Mouse (Mus musculus) kidney, postnatal 10 days (tissue): Measurements from ENCODE around the gene Gm11555.
"Not testable (repeated sequence)": the region's sequence is repeated elsewhere in the genome, so short reads cannot be mapped to it uniquely, and the experiment has no call there.

ENCODE experiments used
- DNase-seq: peaks from one replicate; pipeline ENCODE4 v3.0.0; 2021; ENCODE audit warnings: mixed read lengths

Gene Gm11555

DNA sequence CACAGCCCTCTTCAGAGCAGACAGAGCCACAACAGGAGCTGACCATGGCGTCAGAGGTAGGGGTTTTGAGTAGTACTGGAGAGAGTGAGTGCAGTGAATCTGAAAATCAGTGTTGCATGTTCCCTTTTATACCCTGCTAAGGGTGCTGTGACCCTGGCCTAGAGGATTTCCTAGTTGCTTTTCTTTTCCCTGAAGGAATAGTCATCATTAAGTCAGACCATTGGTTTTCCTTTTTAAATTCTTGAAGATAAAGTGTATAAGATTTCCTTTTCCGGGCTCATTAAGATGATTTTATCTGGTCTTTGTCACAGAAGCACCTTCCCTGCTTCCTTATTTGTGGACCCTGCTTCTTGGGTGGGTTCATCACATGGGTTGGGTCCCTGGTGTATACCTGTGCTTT is at the start of gene Gm11555:
Gene Gm11555, minus strand, starts transcription at position 101 of the 400 bp plus-strand sequence.
- DNase-seq, result no peak

GRCm38 (mm10) chr11:99690463-99690862 is 40.4 kb upstream of the Gm11555 start, which contains the start of gene Gm14190:
Gene Gm14190 (minus strand): TSS chr11:99690740.
- no peak for DNase-seq

GRCm38 (mm10) chr11:99685235-99685634 is 35.2 kb upstream of the Gm11555 start:
- DNase-seq, result not testable (repeated sequence)

DNA sequence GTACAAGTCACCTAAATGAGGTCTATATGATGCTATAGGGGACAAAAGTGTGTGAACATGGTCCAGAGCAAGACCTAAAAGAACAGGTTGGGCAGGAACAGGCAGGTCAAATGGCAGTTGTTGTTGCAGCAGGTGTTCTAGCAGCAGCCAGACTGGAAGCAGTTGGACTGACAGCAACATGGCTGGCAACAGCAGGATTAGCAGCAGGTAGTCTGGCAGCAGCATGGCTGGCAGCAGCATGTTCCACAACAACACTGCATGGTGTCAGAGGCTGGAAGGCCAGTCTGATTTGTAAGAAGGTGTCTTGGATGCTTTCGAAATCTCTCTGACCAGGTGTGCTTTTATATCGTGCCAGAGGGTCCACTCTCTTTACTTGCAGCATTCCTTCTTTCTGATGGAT is 33.4 kb upstream of the Gm11555 start:
- DNase-seq, result no peak

DNA sequence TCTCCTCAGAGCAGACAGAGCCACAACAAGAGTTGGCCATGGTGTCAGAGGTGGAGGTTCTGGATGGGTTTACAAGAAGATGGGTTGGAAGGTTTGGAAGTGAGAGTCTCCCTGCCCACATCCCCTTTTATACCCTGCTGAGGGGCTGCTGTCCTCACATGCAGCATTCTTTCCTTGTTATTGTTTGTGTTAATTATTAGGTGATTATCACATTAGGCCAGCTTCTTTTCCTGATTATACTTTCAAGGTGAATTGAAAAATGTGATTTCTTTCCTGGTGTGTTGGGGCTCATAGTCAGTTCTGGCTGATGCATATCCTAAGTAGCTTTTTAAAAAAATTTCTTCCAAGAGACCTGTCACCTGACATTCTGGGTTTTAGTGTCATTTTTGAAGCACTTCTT is 15.8 kb upstream of the Gm11555 start, which contains the start of gene Krtap4-6:
Gene Krtap4-6, minus strand, starts transcription at position 101 of the 400 bp plus-strand sequence.
- no peak for DNase-seq

DNA sequence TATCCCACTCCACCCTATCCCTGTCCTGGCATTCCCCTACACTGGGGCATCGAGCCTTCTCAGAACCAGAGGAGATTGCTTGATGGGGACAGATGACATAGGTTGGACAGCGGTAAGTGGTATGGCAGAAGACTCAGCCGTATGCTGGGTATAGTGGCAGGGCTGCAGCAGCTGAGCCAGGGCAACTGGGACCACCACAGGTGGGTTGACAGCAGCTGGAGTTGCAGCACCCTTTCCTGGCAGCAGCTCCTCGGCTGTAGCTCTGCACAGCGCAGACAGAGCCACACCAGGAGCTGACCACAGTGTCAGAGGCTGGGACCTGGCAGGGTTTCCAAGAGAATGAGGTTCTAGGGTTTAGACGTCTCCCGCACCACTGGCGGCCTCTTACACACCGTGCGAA is 12.8 kb upstream of the Gm11555 start:
- DNase-seq, result no peak

DNA sequence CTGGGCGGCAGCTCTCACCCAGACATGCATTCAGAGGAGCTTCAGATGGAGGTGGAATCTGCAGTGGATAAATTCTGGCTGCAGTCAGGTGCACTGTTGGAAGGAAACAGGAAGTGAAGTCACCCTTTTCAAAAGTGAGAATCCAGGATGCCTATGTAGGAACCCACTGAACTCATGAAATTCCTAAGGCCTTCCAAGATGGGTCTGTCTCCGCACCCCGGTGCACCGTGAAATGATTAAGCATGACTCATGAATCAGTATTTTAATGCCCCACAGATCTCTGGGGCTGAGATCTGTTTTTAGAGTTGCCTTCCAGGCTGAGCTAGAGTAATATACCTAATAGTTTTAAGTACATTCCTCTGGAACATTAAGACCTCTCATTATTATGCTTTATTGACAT is 9.2 kb upstream of the Gm11555 start:
- no peak for DNase-seq

- DNase-seq, result not testable (repeated sequence)
Observed at GRCm38 (mm10) chr11:99658467-99659010, 8.5 kb upstream of the Gm11555 start, which contains the start of gene Gm11563. Gene Gm11563 (minus strand): TSS chr11:99658960.

- no peak for DNase-seq
Observed at GRCm38 (mm10) chr11:99657051-99657450, 7.0 kb upstream of the Gm11555 start.

GRCm38 (mm10) chr11:99646444-99646843 is 3.6 kb downstream of the Gm11555 start:
- no peak for DNase-seq

- DNase-seq, result no peak
Observed at GRCm38 (mm10) chr11:99644351-99644750, 5.7 kb downstream of the Gm11555 start.

GRCm38 (mm10) chr11:99643635-99644139 is 6.3 kb downstream of the Gm11555 start, which contains the start of gene Krtap4-7:
Gene Krtap4-7 (minus strand): TSS chr11:99644089.
- DNase-seq, result not testable (repeated sequence)

DNA sequence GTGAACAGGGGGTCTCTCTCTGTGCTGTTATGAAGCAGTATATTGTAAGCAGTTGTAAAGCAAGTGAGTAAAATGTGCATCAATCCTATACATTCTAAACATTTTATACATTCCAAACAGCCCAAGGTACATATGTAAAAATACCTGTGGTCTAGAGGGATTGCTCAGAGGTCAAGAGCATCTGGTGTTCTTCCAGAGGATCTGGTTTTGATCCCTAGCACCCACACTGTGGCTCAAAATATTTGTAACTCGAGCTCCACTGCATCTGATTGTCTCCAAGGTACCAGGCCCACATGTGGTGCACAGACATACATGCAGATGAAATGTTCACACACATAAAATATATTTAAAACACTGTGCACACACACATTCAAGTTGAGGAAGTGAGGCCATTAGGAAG is 9.1 kb downstream of the Gm11555 start:
- no peak for DNase-seq

DNA sequence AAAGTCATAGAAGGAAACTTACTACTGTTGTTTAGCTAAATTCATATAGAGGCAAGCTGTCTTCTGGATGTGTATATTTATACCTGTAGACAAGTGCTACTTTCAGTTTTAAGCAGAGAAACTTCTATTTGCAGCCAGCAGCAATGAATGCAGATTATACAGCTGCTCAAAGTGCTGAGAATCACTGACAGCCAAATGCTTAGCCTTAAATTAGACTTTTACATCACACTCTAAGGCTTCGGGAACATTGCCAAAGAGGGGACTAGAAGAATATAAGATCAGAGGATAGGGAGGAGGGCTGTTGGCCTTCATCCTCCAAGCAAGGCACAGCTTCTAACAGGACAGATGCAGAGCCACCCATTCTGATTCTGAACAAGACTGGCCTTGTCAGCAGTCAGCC is 12.9 kb downstream of the Gm11555 start:
- DNase-seq, result no peak

DNA sequence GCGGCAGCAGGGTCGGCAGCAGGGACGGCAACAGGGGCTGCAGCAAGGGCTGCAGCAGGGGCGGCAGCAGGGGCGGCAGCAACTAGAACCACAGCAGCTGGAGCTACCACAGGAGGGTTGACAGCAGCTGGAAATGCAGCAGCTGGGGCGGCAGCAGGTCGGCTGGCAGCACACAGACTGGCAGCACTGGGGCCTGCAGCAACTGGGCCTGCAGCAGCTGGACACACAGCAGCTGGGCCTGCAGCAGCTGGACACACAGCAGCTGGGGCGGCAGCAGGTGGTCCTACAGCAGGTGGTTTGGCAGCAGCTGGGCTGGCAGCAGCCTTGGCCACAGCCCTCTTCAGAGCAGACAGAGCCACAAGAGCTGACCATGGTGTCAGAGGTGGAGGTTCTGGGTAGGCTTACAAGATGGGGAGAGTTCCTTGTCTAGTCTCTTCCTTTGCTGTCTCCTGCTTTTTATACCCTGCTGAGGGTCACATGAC is 15.3 kb downstream of the Gm11555 start, which contains the start of gene Krtap4-2:
Gene Krtap4-2, minus strand, starts transcription at position 432 of the 482 bp plus-strand sequence.
- no peak for DNase-seq

- DNase-seq, result no peak
Observed at GRCm38 (mm10) chr11:99633293-99633692, 16.7 kb downstream of the Gm11555 start.

DNA sequence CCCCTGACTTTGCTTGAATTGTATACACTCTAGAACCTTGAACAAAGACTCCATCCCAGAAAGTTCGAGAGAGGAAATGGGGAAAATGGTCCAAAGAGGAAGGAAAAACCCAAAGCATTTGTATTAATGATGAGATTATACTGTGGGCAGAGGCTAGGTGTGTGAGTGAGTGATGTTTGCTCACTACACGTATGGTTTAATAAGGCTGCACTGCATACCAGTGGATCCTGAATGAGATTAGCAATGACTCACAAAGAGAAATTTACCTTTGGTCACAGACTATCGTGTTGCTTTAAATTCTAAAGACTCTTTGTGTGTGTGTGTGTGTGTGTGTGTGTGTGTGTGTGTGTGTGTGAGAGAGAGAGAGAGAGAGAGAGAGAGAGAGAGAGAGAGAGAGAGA is 19.1 kb downstream of the Gm11555 start:
- DNase-seq, result no peak

- no peak for DNase-seq
Observed at GRCm38 (mm10) chr11:99628138-99628537, 21.9 kb downstream of the Gm11555 start, which contains the start of gene Krtap4-1. Gene Krtap4-1 (minus strand): TSS chr11:99628238.

DNA sequence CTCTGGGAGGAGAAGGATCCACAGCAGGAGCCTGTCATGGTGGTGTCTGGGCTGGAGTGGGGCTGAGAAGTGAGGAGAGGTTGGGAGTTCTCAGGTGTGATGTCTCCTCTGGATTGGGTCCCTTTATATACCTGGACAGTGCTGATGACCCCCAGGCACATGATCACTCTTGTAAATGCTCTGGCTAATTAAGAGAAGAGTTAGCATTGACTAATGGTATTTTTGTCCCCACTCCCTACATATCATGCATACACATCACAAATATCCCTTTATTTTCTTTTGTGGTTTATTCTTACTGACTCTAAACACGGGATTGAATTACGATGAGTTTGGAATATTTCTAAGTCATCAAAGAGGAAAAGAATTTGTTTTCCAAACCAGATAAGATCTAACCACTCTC is 29.7 kb downstream of the Gm11555 start, which contains the start of gene Gm11562:
Gene Gm11562, minus strand, starts transcription at position 101 of the 400 bp plus-strand sequence.
- DNase-seq, result no peak

DNA sequence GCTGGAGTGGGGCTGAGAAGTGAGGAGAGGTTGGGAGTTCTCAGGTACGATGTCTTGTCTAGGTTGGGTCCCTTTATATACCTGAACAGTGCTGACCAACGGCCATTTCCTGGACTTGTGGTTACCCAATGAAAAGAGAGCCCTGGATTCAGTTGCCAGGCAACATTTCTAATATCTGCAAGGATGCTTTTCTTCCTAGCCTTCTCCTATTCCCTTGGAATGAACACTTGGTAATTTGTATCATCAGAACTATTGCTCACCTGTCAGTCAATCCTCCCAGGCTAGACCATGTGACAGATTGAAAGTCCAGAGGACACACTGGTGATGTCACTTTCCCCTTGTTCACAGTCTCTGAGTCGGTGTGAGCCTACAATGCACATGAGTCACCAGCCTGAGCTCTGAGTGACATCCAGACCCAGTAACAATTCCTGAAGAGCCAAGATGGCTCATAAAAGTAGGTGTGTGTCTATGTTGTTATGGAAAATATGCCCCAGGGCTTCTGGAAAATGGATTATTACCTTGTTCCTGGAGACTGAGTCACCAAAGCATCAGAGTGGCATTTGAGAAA is 35.2 kb downstream of the Gm11555 start, which contains the start of gene Krtap2-4:
Gene Krtap2-4, minus strand, starts transcription at position 51 of the 568 bp plus-strand sequence.
- no peak for DNase-seq

GRCm38 (mm10) chr11:99610089-99610488 is 39.9 kb downstream of the Gm11555 start, which contains the start of gene Gm11937:
Gene Gm11937 (minus strand): TSS chr11:99610189.
- not testable (repeated sequence) for DNase-seq

DNA sequence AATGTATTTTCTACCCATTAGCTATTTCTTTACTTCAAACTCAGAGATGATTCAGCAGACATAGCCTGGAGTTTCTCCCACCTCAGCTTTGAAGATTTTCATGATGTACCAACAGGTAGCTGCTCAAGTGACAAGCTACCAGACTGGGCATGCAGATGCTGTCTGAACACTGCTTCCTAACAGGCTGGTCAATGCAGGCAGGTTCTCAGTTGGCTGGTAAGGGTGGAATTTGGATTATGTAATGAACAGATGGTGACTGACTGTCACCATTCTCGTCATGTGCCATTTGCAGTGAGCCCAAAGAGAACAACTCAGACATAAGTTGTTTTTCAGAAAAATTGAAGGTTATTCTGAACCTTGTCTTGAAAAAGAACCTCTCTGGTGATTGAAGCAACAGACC is 40.9 kb downstream of the Gm11555 start:
- DNase-seq, result no peak

DNA sequence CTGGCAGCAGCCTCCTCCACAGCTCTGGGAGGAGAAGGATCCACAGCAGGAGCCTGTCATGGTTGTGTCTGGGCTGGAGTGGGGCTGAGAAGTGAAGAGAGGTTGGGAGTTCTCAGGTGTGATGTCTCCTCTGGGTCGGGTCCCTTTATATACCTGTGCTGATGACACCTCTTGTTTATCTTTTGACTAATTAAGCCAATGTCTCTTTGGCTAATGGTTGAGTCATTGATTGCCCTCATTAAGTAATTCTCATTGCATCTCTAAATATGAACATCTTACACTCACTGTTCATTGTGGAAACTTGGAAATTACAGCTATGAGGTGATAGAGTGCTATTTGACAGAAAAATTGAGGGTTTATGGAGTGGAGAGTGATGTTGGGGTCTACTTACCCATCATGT is 46.8 kb downstream of the Gm11555 start, which contains the start of gene Gm11938:
Gene Gm11938, minus strand, starts transcription at position 101 of the 400 bp plus-strand sequence.
- DNase-seq, result not testable (repeated sequence)
